Mouse (Mus musculus) testis, adult 2 months (tissue): ENCODE measurements around the gene Gm47996. TPM values are rescaled to one million over a fixed set of nuclear protein-coding genes. Genes with fewer than 3 reads are reported as not detected.

ENCODE experiments used
- H3K27ac ChIP-seq: fragments of 200-500 bp; 2 replicates; pipeline ENCODE4 v1.5.1; 2012; ENCODE audit warnings: low read depth, low read length; ENCODE audit not compliant: control insufficient read depth, insufficient read depth
- H3K27me3 ChIP-seq: fragments of 200-500 bp; 2 replicates; pipeline ENCODE4 v1.6.1; 2012; ENCODE audit warnings: mild to moderate bottlenecking, low read length, moderate library complexity; ENCODE audit not compliant: control insufficient read depth, insufficient read depth
- H3K36me3 ChIP-seq: fragments of 200-500 bp; 2 replicates; pipeline ENCODE4 v1.6.1; 2012; ENCODE audit warnings: mild to moderate bottlenecking, low read length; ENCODE audit not compliant: control insufficient read depth, insufficient read depth
- H3K4me1 ChIP-seq: fragments of 200-500 bp; 2 replicates; pipeline ENCODE4 v1.6.1; 2012; ENCODE audit warnings: low read length; ENCODE audit not compliant: control insufficient read depth, insufficient read depth
- H3K4me3 ChIP-seq: fragments of 200-500 bp; 2 replicates; pipeline ENCODE4 v1.5.1; 2012; ENCODE audit warnings: low read depth, mild to moderate bottlenecking, low read length, moderate library complexity, mixed read lengths; ENCODE audit not compliant: control insufficient read depth
- CTCF ChIP-seq: fragments of 200-500 bp; IDR thresholded peaks from 2 replicates; pipeline ENCODE4 v1.5.1; 2012; ENCODE audit warnings: low read depth, mild to moderate bottlenecking, inconsistent platforms, low read length, moderate library complexity; ENCODE audit not compliant: control insufficient read depth, insufficient read depth, insufficient replicate concordance
- POLR2A ChIP-seq: fragments of 200-500 bp; IDR thresholded peaks from 2 replicates; pipeline ENCODE4 v1.6.1; 2012; ENCODE audit warnings: low read depth, mild to moderate bottlenecking, inconsistent platforms, low read length, moderate library complexity; ENCODE audit not compliant: control insufficient read depth
- polyA plus RNA-seq: library from polyadenylated mRNA; depleted of rRNA; stranded (reverse); fragments of >200 nt; gene quantifications from 2 replicates; pipeline ENCODE4 v1.2.3, GENCODE M21; 2012

Gm47996 gene
- polyA plus RNA-seq, 1 experiment, result 0.41 TPM

- TF ChIP-seq CTCF, result no peak
- TF ChIP-seq POLR2A, result no peak
- Histone ChIP-seq H3K4me1 (no peaks in the 10 kb centered on the region), H3K27me3 (no peaks in the 10 kb centered on the region), H3K4me3 (no peak overlapping the region), H3K36me3 (no peaks in the 10 kb centered on the region), H3K27ac (no peak overlapping the region)
Observed at GRCm38 (mm10) chr1:151220098-151220497, 10.2 kb downstream of the Gm47996 start.

GRCm38 (mm10) chr1:151222561-151223267 lies 12.8 kb downstream of the Gm47996 start:
- Histone ChIP-seq H3K36me3 (no peaks in the 10 kb centered on the region), H3K4me3 (no peak overlapping the region), H3K4me1 (no peaks in the 10 kb centered on the region), H3K27ac (no peak overlapping the region), H3K27me3 (no peaks in the 10 kb centered on the region)
- no peak for TF ChIP-seq CTCF
- TF ChIP-seq POLR2A, result no peak

GRCm38 (mm10) chr1:151223377-151223776 lies 13.4 kb downstream of the Gm47996 start:
- TF ChIP-seq POLR2A (no peak), CTCF (no peak)
- H3K36me3 ChIP-seq, result no peaks in the 10 kb centered on the region
- no peak overlapping the region for H3K27ac ChIP-seq
- no peak overlapping the region for H3K4me3 ChIP-seq
- no peaks in the 10 kb centered on the region for H3K4me1 ChIP-seq
- H3K27me3 ChIP-seq, result no peaks in the 10 kb centered on the region

GRCm38 (mm10) chr1:151224536-151224935 lies 14.6 kb downstream of the Gm47996 start:
- no peak overlapping the region for H3K27ac ChIP-seq
- H3K4me1 ChIP-seq, result no peaks in the 10 kb centered on the region

GRCm38 (mm10) chr1:151227506-151227905 lies 17.6 kb downstream of the Gm47996 start:
- Histone ChIP-seq H3K27me3 (no peaks in the 10 kb centered on the region), H3K27ac (no peak overlapping the region), H3K36me3 (no peaks in the 10 kb centered on the region), H3K4me3 (no peak overlapping the region), H3K4me1 (no peaks in the 10 kb centered on the region)
- no peak for TF ChIP-seq POLR2A
- no peak for TF ChIP-seq CTCF

More at GRCm38 (mm10) chr1:151224536-151224935, 14.6 kb downstream of the Gm47996 start:
- Histone ChIP-seq H3K36me3 (no peaks in the 10 kb centered on the region), H3K27me3 (no peaks in the 10 kb centered on the region), H3K4me3 (no peak overlapping the region)
- no peak for TF ChIP-seq CTCF
- no peak for TF ChIP-seq POLR2A

GRCm38 (mm10) chr1:151228320-151228989 lies 18.5 kb downstream of the Gm47996 start:
- Histone ChIP-seq H3K27me3 (no peaks in the 10 kb centered on the region), H3K4me1 (no peaks in the 10 kb centered on the region), H3K36me3 (no peaks in the 10 kb centered on the region), H3K4me3 (no peak overlapping the region), H3K27ac (no peak overlapping the region)
- TF ChIP-seq POLR2A (no peak), CTCF (no peak)

- Histone ChIP-seq H3K4me1 (no peaks in the 10 kb centered on the region), H3K27me3 (no peaks in the 10 kb centered on the region), H3K36me3 (no peaks in the 10 kb centered on the region), H3K27ac (no peak overlapping the region), H3K4me3 (no peak overlapping the region)
- no peak for TF ChIP-seq CTCF
- TF ChIP-seq POLR2A, result no peak
Observed at GRCm38 (mm10) chr1:151232346-151232745, 22.4 kb downstream of the Gm47996 start.

- no peak overlapping the region for H3K4me3 ChIP-seq
- no peaks in the 10 kb centered on the region for H3K36me3 ChIP-seq
- no peaks in the 10 kb centered on the region for H3K27me3 ChIP-seq
- TF ChIP-seq POLR2A (no peak), CTCF (no peak)
- H3K27ac ChIP-seq, result no peak overlapping the region
- no peaks in the 10 kb centered on the region for H3K4me1 ChIP-seq
Observed at GRCm38 (mm10) chr1:151233756-151234155, 23.8 kb downstream of the Gm47996 start.
